ENCODE assay signal across 15 mouse cellular contexts in genomic region chr2:173036055-173036454, GRCm38 (mm10). TPM values are rescaled to one million over a fixed set of nuclear protein-coding genes. Genes with fewer than 3 reads are reported as not detected.
DNase-seq lines count a peak whose midpoint lies in the region; ATAC-seq and TF ChIP-seq lines count a peak whose summit lies in the region.
"Had no signal": no experiment of that assay in that cellular context is flagged by ENCODE, and none has a peak within 500 bp of the region (broad histone marks: within the 10 kb centered on the region; RNA-seq: fewer than 3 reads in every experiment).

No protein-coding gene starts in this region.

- H3K4me3 ChIP-seq in forebrain, embryonic 12.5 days (replicated peaks), result no peak overlapping the region
- no peak overlapping the region for H3K4me3 ChIP-seq in forebrain, embryonic 15.5 days
- no peak overlapping the region for H3K4me3 ChIP-seq in lung, embryonic 14.5 days (ENCODE audit: low read depth, low read length)
- no peak overlapping the region for H3K4me3 ChIP-seq in bone marrow, adult 2 months (replicated peaks; ENCODE audit: control insufficient read depth, low read depth, low read length)
- H3K4me3 ChIP-seq in liver, embryonic 14.5 days (ENCODE audit: insufficient read depth in 1 of 2, low read depth in 2 of 2, low read length in 2 of 2), result peak overlapping the region in 1 of 2 experiments; percentile 11; a peak in 2 of 4 replicates
- H3K4me3 ChIP-seq: hindbrain, embryonic 13.5 days; intestine, embryonic 15.5 days; limb, embryonic 15.5 days; neural tube, embryonic 13.5 days had no signal

- no peaks in the 10 kb centered on the region for H3K27me3 ChIP-seq in forebrain, embryonic 12.5 days
- H3K27me3 ChIP-seq in forebrain, embryonic 15.5 days, result no peaks in the 10 kb centered on the region
- H3K27me3 ChIP-seq in lung, embryonic 14.5 days (ENCODE audit: insufficient read depth, low read length), result no peaks in the 10 kb centered on the region
- no peaks in the 10 kb centered on the region for H3K27me3 ChIP-seq in liver, embryonic 14.5 days (ENCODE audit: control insufficient read depth, insufficient read depth, low read length)
- H3K27me3 ChIP-seq: hindbrain, embryonic 13.5 days; intestine, embryonic 15.5 days; limb, embryonic 15.5 days; neural tube, embryonic 13.5 days had no signal

- H3K36me3 ChIP-seq in forebrain, embryonic 12.5 days (replicated peaks), result peaks cover 46% of the 10 kb centered on the region
- H3K36me3 ChIP-seq in forebrain, embryonic 15.5 days, result peaks cover 21% of the 10 kb centered on the region; the same call in 1 of the 2 replicates
- peaks cover 45% of the 10 kb centered on the region for H3K36me3 ChIP-seq in lung, embryonic 14.5 days (ENCODE audit: insufficient read depth)
- peaks cover 52% of the 10 kb centered on the region for H3K36me3 ChIP-seq in liver, embryonic 14.5 days (replicated peaks; ENCODE audit: control insufficient read depth, insufficient read depth, low read depth)

- no peak for TF ChIP-seq EP300 in liver, embryonic 14.5 days (IDR thresholded peaks at IDR 0.05; ENCODE audit: low read depth)

- no peak for DNase-seq in lung, embryonic 14.5 days
- DNase-seq in lung, postnatal 14 days, result no peak
- no peak for DNase-seq in liver, embryonic 14.5 days (ENCODE audit: low read depth in 3 of 3, low spot score in 3 of 3)
- DNase-seq in lung, adult 18-20 months, result no peak
- no peak for DNase-seq in thymus, postnatal 25 days
- DNase-seq: cerebellum, adult 11 months; cerebellum, postnatal 36 days; lung, postnatal 4 days had no signal

- H3K4me2 ChIP-seq in forebrain, embryonic 12.5 days, result no peak overlapping the region
- no peak overlapping the region for H3K4me2 ChIP-seq in forebrain, embryonic 15.5 days (replicated peaks)
- H3K4me2 ChIP-seq in lung, embryonic 14.5 days, result no peak overlapping the region
- peak overlapping the region; percentile 58 for H3K4me2 ChIP-seq in liver, embryonic 14.5 days (ENCODE audit: low read depth)
- H3K4me2 ChIP-seq: hindbrain, embryonic 13.5 days; intestine, embryonic 15.5 days; limb, embryonic 15.5 days; neural tube, embryonic 13.5 days had no signal

- H3K9ac ChIP-seq in forebrain, embryonic 12.5 days, result no peak overlapping the region
- no peak overlapping the region for H3K9ac ChIP-seq in forebrain, embryonic 15.5 days (replicated peaks)
- no peak overlapping the region for H3K9ac ChIP-seq in lung, embryonic 14.5 days
- H3K9ac ChIP-seq in liver, embryonic 14.5 days (replicated peaks), result peak overlapping the region; percentile 64
- H3K9ac ChIP-seq: hindbrain, embryonic 13.5 days; intestine, embryonic 15.5 days; limb, embryonic 15.5 days; neural tube, embryonic 13.5 days had no signal

- 0 out of 2 replicates have a peak overlapping the region, but pooled peaks have one; percentile 46 for H3K27ac ChIP-seq in forebrain, embryonic 12.5 days
- H3K27ac ChIP-seq in forebrain, embryonic 15.5 days (replicated peaks), result no peak overlapping the region
- H3K27ac ChIP-seq in lung, embryonic 14.5 days (ENCODE audit: low read depth), result 0 out of 2 replicates have a peak overlapping the region, but pooled peaks have one; percentile 30
- H3K27ac ChIP-seq in bone marrow, adult 2 months (ENCODE audit: control insufficient read depth, insufficient read depth, low read depth, low read length, poor library complexity), result peak overlapping the region; percentile 97
- H3K27ac ChIP-seq in liver, embryonic 14.5 days, result peak overlapping the region; percentile 100
- H3K27ac ChIP-seq: hindbrain, embryonic 13.5 days; intestine, embryonic 15.5 days; limb, embryonic 15.5 days; neural tube, embryonic 13.5 days had no signal

- 83% methylated on average over 5 of the region's 5 CpGs for WGBS in forebrain, embryonic 12.5 days
- WGBS in forebrain, embryonic 15.5 days, result 84% methylated on average over 5 of the region's 5 CpGs
- WGBS in lung, embryonic 14.5 days, result 86% methylated on average over 5 of the region's 5 CpGs
- WGBS in bone marrow, adult 2 months, result 77% methylated on average over 5 of the region's 5 CpGs
- WGBS in liver, embryonic 14.5 days (ENCODE audit: insufficient replicate concordance), result 56% methylated on average over 5 of the region's 5 CpGs

- H3K9me3 ChIP-seq in forebrain, embryonic 12.5 days, result no peaks in the 10 kb centered on the region
- no peaks in the 10 kb centered on the region for H3K9me3 ChIP-seq in forebrain, embryonic 15.5 days
- no peaks in the 10 kb centered on the region for H3K9me3 ChIP-seq in lung, embryonic 14.5 days (ENCODE audit: low read depth, low read length)
- H3K9me3 ChIP-seq in liver, embryonic 14.5 days (ENCODE audit: control insufficient read depth, low read length), result no peaks in the 10 kb centered on the region
- H3K9me3 ChIP-seq: hindbrain, embryonic 13.5 days; intestine, embryonic 15.5 days; limb, embryonic 15.5 days; neural tube, embryonic 13.5 days had no signal

- no peaks in the 10 kb centered on the region for H3K4me1 ChIP-seq in forebrain, embryonic 12.5 days
- H3K4me1 ChIP-seq in forebrain, embryonic 15.5 days, result no peaks in the 10 kb centered on the region
- H3K4me1 ChIP-seq in lung, embryonic 14.5 days (ENCODE audit: insufficient read depth), result no peaks in the 10 kb centered on the region
- peaks cover 20% of the 10 kb centered on the region for H3K4me1 ChIP-seq in bone marrow, adult 2 months (ENCODE audit: control insufficient read depth, insufficient read depth, low read length)
- peaks cover 81 to 91% of the 10 kb centered on the region in 2 experiments for H3K4me1 ChIP-seq in liver, embryonic 14.5 days (replicated peaks; ENCODE audit: control insufficient read depth in 2 of 2, insufficient read depth in 2 of 2, low read length in 1 of 2)
- H3K4me1 ChIP-seq: hindbrain, embryonic 13.5 days; intestine, embryonic 15.5 days; limb, embryonic 15.5 days; neural tube, embryonic 13.5 days had no signal

- no peak for ATAC-seq in forebrain, embryonic 12.5 days (ENCODE audit: low FRiP score)
- ATAC-seq in forebrain, embryonic 15.5 days (replicated peaks), result no peak
- no peak for ATAC-seq in lung, embryonic 14.5 days (ENCODE audit: insufficient read depth)
- ATAC-seq in liver, embryonic 14.5 days (ENCODE audit: insufficient read depth), result no peak
- ATAC-seq: intestine, embryonic 15.5 days had no signal

- no peak for TF ChIP-seq POLR2A in bone marrow, adult 2 months (IDR thresholded peaks at IDR 0.05; ENCODE audit: borderline replicate concordance, control insufficient read depth, low read depth, low read length)

- no peak for TF ChIP-seq CTCF in lung, embryonic 14.5 days (IDR thresholded peaks at IDR 0.05; ENCODE audit: low read depth)
- TF ChIP-seq CTCF in bone marrow, adult 2 months (IDR thresholded peaks at IDR 0.05; ENCODE audit: control insufficient read depth, insufficient read depth, low read length), result no peak
- no peak for TF ChIP-seq CTCF in liver, embryonic 14.5 days (IDR thresholded peaks at IDR 0.05; ENCODE audit: low read depth)

RNA-seq across cellular contexts. Expression of gene Rbm38, which starts 15.8 kb away (rescaled TPM):
- polyA plus RNA-seq in forebrain, embryonic 12.5 days (2016; fragmentation: Nextera tagmentation; extraction: Ambion mirVana), result 65.0 and 67.6 TPM in 2 replicates
- polyA plus RNA-seq in forebrain, embryonic 15.5 days (2015; fragmentation: Nextera tagmentation; extraction: Ambion mirVana), result 24.0 and 27.4 TPM in 2 replicates
- polyA plus RNA-seq in lung, embryonic 14.5 days (2014; fragmentation: Nextera tagmentation; extraction: Ambion mirVana), result 45.6 and 45.8 TPM in 2 replicates
- 204 and 219 TPM in 2 replicates for polyA plus RNA-seq in bone marrow, adult 2 months (2011; ENCODE audit: insufficient read depth, insufficient read length, low replicate concordance, missing spikeins)
- polyA plus RNA-seq in liver, embryonic 14.5 days (2012; rRNA removed), result 274 and 315 TPM in 2 replicates
- polyA plus RNA-seq in liver, embryonic 14.5 days (2014; fragmentation: Nextera tagmentation; extraction: Ambion mirVana), result 270 and 320 TPM in 2 replicates

RNA-seq across cellular contexts. Expression of gene Rae1, which starts 36.1 kb away (rescaled TPM):
- polyA plus RNA-seq in forebrain, embryonic 12.5 days (2016; fragmentation: Nextera tagmentation; extraction: Ambion mirVana), result 122 and 132 TPM in 2 replicates
- polyA plus RNA-seq in forebrain, embryonic 15.5 days (2015; fragmentation: Nextera tagmentation; extraction: Ambion mirVana), result 162 and 163 TPM in 2 replicates
- polyA plus RNA-seq in lung, embryonic 14.5 days (2014; fragmentation: Nextera tagmentation; extraction: Ambion mirVana), result 137 and 142 TPM in 2 replicates
- polyA plus RNA-seq in bone marrow, adult 2 months (2011; ENCODE audit: insufficient read depth, insufficient read length, low replicate concordance, missing spikeins), result 55.2 and 61.5 TPM in 2 replicates
- polyA plus RNA-seq in liver, embryonic 14.5 days (2012; rRNA removed), result 39.4 and 45.9 TPM in 2 replicates
- polyA plus RNA-seq in liver, embryonic 14.5 days (2014; fragmentation: Nextera tagmentation; extraction: Ambion mirVana), result 65.3 and 71.1 TPM in 2 replicates

RNA-seq across cellular contexts. Expression of gene Spo11, which starts 58.6 kb away (rescaled TPM):
- 0.27 and 1.0 TPM in 2 replicates for polyA plus RNA-seq in forebrain, embryonic 12.5 days (2016; fragmentation: Nextera tagmentation; extraction: Ambion mirVana)
- 0.46 and 0.97 TPM in 2 replicates for polyA plus RNA-seq in forebrain, embryonic 15.5 days (2015; fragmentation: Nextera tagmentation; extraction: Ambion mirVana)
- polyA plus RNA-seq in lung, embryonic 14.5 days (2014; fragmentation: Nextera tagmentation; extraction: Ambion mirVana), result 0.13 and 0.15 TPM in 2 replicates
- 0.70 TPM in 1 of 2 replicates, not detected in the other for polyA plus RNA-seq in bone marrow, adult 2 months (2011; ENCODE audit: insufficient read depth, insufficient read length, low replicate concordance, missing spikeins)
- 0.01 and 0.03 TPM in 2 replicates for polyA plus RNA-seq in liver, embryonic 14.5 days (2012; rRNA removed)
- polyA plus RNA-seq in liver, embryonic 14.5 days (2014; fragmentation: Nextera tagmentation; extraction: Ambion mirVana), result not detected in 2 replicates
